In genomic region chr15:10583408-10583807, GRCm38 (mm10) we compare ENCODE assay signal across 8 mouse cellular contexts. TPM values are rescaled to one million over a fixed set of nuclear protein-coding genes. Genes with fewer than 3 reads are reported as not detected.
DNase-seq lines count a peak whose midpoint lies in the region; ATAC-seq and TF ChIP-seq lines count a peak whose summit lies in the region.
"Had no signal": no experiment of that assay in that cellular context is flagged by ENCODE, and none has a peak within 500 bp of the region (broad histone marks: within the 10 kb centered on the region; RNA-seq: fewer than 3 reads in every experiment).

No protein-coding gene starts in this region.

- H3K27me3 ChIP-seq in C2C12 (ENCODE audit: control insufficient read depth, insufficient read depth, insufficient read length), result no peaks in the 10 kb centered on the region
- no peaks in the 10 kb centered on the region for H3K27me3 ChIP-seq in G1E (ENCODE audit: insufficient read depth, low read length)
- H3K27me3 ChIP-seq: heart, embryonic 13.5 days had no signal

- peak; percentile 81 for ATAC-seq in G1E (ENCODE audit: extremely low read depth, insufficient number of reproducible peaks, low FRiP score, poor library complexity, severe bottlenecking)

- intact Hi-C loops in heart, postnatal 14 days (cut with DNase I), result no loop called here

- H3K4me1 ChIP-seq in G1E (ENCODE audit: insufficient read depth, low read depth, low read length), result no peaks in the 10 kb centered on the region

- TF ChIP-seq CTCF in C2C12 (IDR thresholded peaks at IDR 0.05; ENCODE audit: control insufficient read depth, insufficient read depth, insufficient read length) (peak; percentile 47), G1E (IDR thresholded peaks at IDR 0.05; ENCODE audit: low read depth, low read length) (0 out of 2 replicates have a peak, but pooled peaks have one; percentile 23)

- no peaks in the 10 kb centered on the region for H3K9me3 ChIP-seq in G1E (replicated peaks)
- H3K9me3 ChIP-seq: heart, embryonic 13.5 days had no signal

- WGBS in large intestine, adult 2 months, result 48% methylated on average over 8 of the region's 8 CpGs

- no peak overlapping the region for H3K4me3 ChIP-seq in C2C12 (ENCODE audit: insufficient read depth, poor library complexity, severe bottlenecking)
- H3K4me3 ChIP-seq in G1E (ENCODE audit: low read depth, low read length), result no peak overlapping the region
- H3K4me3 ChIP-seq: heart, embryonic 13.5 days had no signal

- DNase-seq in G1E (ENCODE audit: low spot score), result peak; percentile 4
- peak; percentile 85 for DNase-seq in embryo, embryonic 11 days
- DNase-seq in heart, postnatal 14 days, result peak; percentile 47 to 67
- peak; percentile 4 for DNase-seq in large intestine, adult 2 months (ENCODE audit: low read depth, low spot score)
- peak; percentile 73 for DNase-seq in mesoderm, embryonic 11.5 days (ENCODE audit: low read depth, low spot score)
- peak; percentile 18 to 40 for DNase-seq in spleen, adult 18-20 months

- no peak overlapping the region for H3ac ChIP-seq in C2C12 (ENCODE audit: control insufficient read depth, insufficient read length, low read depth)

- no peaks in the 10 kb centered on the region for H3K79me3 ChIP-seq in C2C12 (ENCODE audit: low read depth)

- H3K36me3 ChIP-seq in C2C12 (ENCODE audit: control insufficient read depth, insufficient read depth) (peaks cover 69% of the 10 kb centered on the region), G1E (replicated peaks) (no peaks in the 10 kb centered on the region)

- H3K79me2 ChIP-seq in C2C12 (ENCODE audit: control insufficient read depth, insufficient read depth), result no peaks in the 10 kb centered on the region

TF ChIP-seq in C2C12, 6 proteins besides CTCF, POLR2A, EP300 and RAD21:
- TF ChIP-seq MAX (IDR thresholded peaks at IDR 0.05), result no peak

RNA-seq across cellular contexts. Expression of gene Ttc23l, which starts 24.9 kb away (rescaled TPM):
- polyA plus RNA-seq in C2C12 (2012; fragmentation: generic; extraction: Trizol), result not detected
- total RNA-seq in G1E (2014; fragmentation: Nextera tagmentation), result not detected in 2 replicates
- not detected in 2 replicates for total RNA-seq in G1E (2017)
- not detected in 2 replicates for polyA plus RNA-seq in G1E (2012)
- total RNA-seq in heart, postnatal 14 days (2021), result not detected
- polyA plus RNA-seq in large intestine, adult 2 months (2012; rRNA removed), result not detected in 2 replicates
- polyA plus RNA-seq: heart, embryonic 13.5 days had no signal

Comparison
In these comparisons a context has a peak if more than half of its experiments do, and no peak if none do; other contexts are left out.
1. DNase-seq: peak in every context shown above with its lines; median percentile 85 in embryo, embryonic 11 days; 73 in mesoderm, embryonic 11.5 days; 57 in heart, postnatal 14 days; 29 in spleen, adult 18-20 months; 4 in G1E; 4 in large intestine, adult 2 months.